ENCODE assay signal across 8 mouse cellular contexts in genomic region chr4:149305761-149306711, GRCm38 (mm10). TPM values are rescaled to one million over a fixed set of nuclear protein-coding genes. Genes with fewer than 3 reads are reported as not detected.
A peak's percentile ranks its signal among the peaks of the same experiment; 100 is the strongest.
DNase-seq lines count a peak whose midpoint lies in the region; ATAC-seq and TF ChIP-seq lines count a peak whose summit lies in the region.

No protein-coding gene starts in this region.

- H3K27me3 ChIP-seq in hindbrain, embryonic 14.5 days (ENCODE audit: control insufficient read depth, insufficient read depth, low read length): no peaks in the 10 kb centered on the region
- H3K27me3 ChIP-seq in midbrain, embryonic 16.5 days (ENCODE audit: control insufficient read depth, insufficient read depth, low read depth, low read length): no peaks in the 10 kb centered on the region

- peak overlapping the region; percentile 99 for H3K27ac ChIP-seq in cortical plate, adult 2 months (ENCODE audit: insufficient read depth, low read length)
- peak overlapping the region; percentile 99 for H3K27ac ChIP-seq in hindbrain, embryonic 14.5 days
- peak overlapping the region; percentile 99 for H3K27ac ChIP-seq in midbrain, embryonic 16.5 days (ENCODE audit: low read length)

- peak overlapping the region; percentile 98 for H3K9ac ChIP-seq in hindbrain, embryonic 14.5 days
- peak overlapping the region; percentile 99 for H3K9ac ChIP-seq in midbrain, embryonic 16.5 days (ENCODE audit: low read depth, low read length)

- H3K4me3 ChIP-seq in cortical plate, adult 2 months (ENCODE audit: insufficient read depth, low read length): peak overlapping the region; percentile 95
- peak overlapping the region; percentile 98 for H3K4me3 ChIP-seq in hindbrain, embryonic 14.5 days (replicated peaks; ENCODE audit: low read length)
- peak overlapping the region; percentile 99 for H3K4me3 ChIP-seq in midbrain, embryonic 16.5 days (ENCODE audit: low read depth, low read length)

- intact Hi-C loops in left cerebral cortex, postnatal 10 days (cut with DNase I): loop anchor here (5.0 kb wide), 1 partner anchor 34 kb away; no protein-coding TSS in a partner anchor

- no peak for ATAC-seq in hindbrain, embryonic 14.5 days (ENCODE audit: low FRiP score)
- ATAC-seq in midbrain, embryonic 16.5 days: no peak

- 28% methylated on average over 14 of the region's 14 CpGs for WGBS in hindbrain, embryonic 14.5 days
- WGBS in midbrain, embryonic 16.5 days: 23% methylated on average over 14 of the region's 14 CpGs

- DNase-seq in layer of hippocampus, adult 11-12 months (ENCODE audit: low spot score): peak; percentile 21
- no peak for DNase-seq in layer of hippocampus, postnatal 14 days (ENCODE audit: low spot score in 2 of 2)
- peak; percentile 42 for DNase-seq in hindbrain, embryonic 14.5 days (ENCODE audit: low spot score)
- DNase-seq in left cerebral cortex, postnatal 10 days (ENCODE audit: extremely low spot score in 1 of 2, low spot score in 2 of 2): no peak
- DNase-seq in ovary, adult 18-20 months (ENCODE audit: low spot score): no peak
- no peak for DNase-seq in right cerebral cortex, postnatal 25 days

- peak overlapping the region; percentile 78 for H3K4me2 ChIP-seq in hindbrain, embryonic 14.5 days (replicated peaks)
- H3K4me2 ChIP-seq in midbrain, embryonic 16.5 days (ENCODE audit: low read length): peak overlapping the region; percentile 91

- no peaks in the 10 kb centered on the region for H3K36me3 ChIP-seq in hindbrain, embryonic 14.5 days (replicated peaks; ENCODE audit: control insufficient read depth, insufficient read depth)
- H3K36me3 ChIP-seq in midbrain, embryonic 16.5 days (ENCODE audit: control insufficient read depth, insufficient read depth, low read length): no peaks in the 10 kb centered on the region

- H3K9me3 ChIP-seq in hindbrain, embryonic 14.5 days (ENCODE audit: control insufficient read depth, low read length): no peaks in the 10 kb centered on the region
- no peaks in the 10 kb centered on the region for H3K9me3 ChIP-seq in midbrain, embryonic 16.5 days (replicated peaks; ENCODE audit: control insufficient read depth, low read length, poor library complexity, severe bottlenecking)

- peaks cover 16% of the 10 kb centered on the region for H3K4me1 ChIP-seq in cortical plate, adult 2 months (ENCODE audit: control insufficient read depth, insufficient read depth, low read length)
- H3K4me1 ChIP-seq in hindbrain, embryonic 14.5 days (replicated peaks; ENCODE audit: control insufficient read depth, insufficient read depth, low read length): peaks cover 47% of the 10 kb centered on the region
- H3K4me1 ChIP-seq in midbrain, embryonic 16.5 days (ENCODE audit: control insufficient read depth, insufficient read depth, low read length): peaks cover 51% of the 10 kb centered on the region

- no peak for TF ChIP-seq POLR2A in cortical plate, adult 2 months (IDR thresholded peaks at IDR 0.05; ENCODE audit: extremely low read depth, insufficient read depth, low read length)

- no peak for TF ChIP-seq CTCF in cortical plate, adult 2 months (IDR thresholded peaks at IDR 0.05; ENCODE audit: extremely low read depth, insufficient read depth, low read length)

RNA-seq across cellular contexts. Expression of gene Kif1b, which starts 1.5 kb away (rescaled TPM):
- total RNA-seq in layer of hippocampus, postnatal 14 days (2021): 100 to 1,000 TPM; 392 to 448 TPM
- polyA plus RNA-seq in cortical plate, adult 2 months (2012; rRNA removed): 229 and 234 TPM in 2 replicates
- 188 and 194 TPM in 2 replicates for polyA plus RNA-seq in hindbrain, embryonic 14.5 days (2014; fragmentation: Nextera tagmentation; extraction: Ambion mirVana)
- polyA plus RNA-seq in midbrain, embryonic 16.5 days (2015; fragmentation: Nextera tagmentation; extraction: Ambion mirVana): 118 and 142 TPM in 2 replicates
- 100 to 1,000 TPM; 427 to 448 TPM for total RNA-seq in left cerebral cortex, postnatal 10 days (2021)

Comparison
In these comparisons a context has a peak if more than half of its experiments do, and no peak if none do; other contexts are left out.
1. DNase-seq: peak in layer of hippocampus, adult 11-12 months (single experiment) and hindbrain, embryonic 14.5 days (single experiment); none in layer of hippocampus, postnatal 14 days (0 of 2), left cerebral cortex, postnatal 10 days (0 of 2), ovary, adult 18-20 months (single experiment) and right cerebral cortex, postnatal 25 days (single experiment).
2. Peak in every context shown above with its lines, with median percentiles within 50 percentile points of each other: H3K27ac ChIP-seq and H3K4me3 ChIP-seq.